Mouse (Mus musculus): ENCODE measurements around the gene Epha1. TPM values are rescaled to one million over a fixed set of nuclear protein-coding genes. Genes with fewer than 3 reads are reported as not detected.

Gene Epha1
- polyA plus RNA-seq (2012), result 0.02 TPM in 1 of 2 replicates, not detected in the other

- Histone ChIP-seq H3K36me3 (ENCODE audit: control insufficient read depth) (no peaks in the 10 kb centered on the region), H3K4me3 (replicated peaks) (peak within 1 kb of the TSS; percentile 48), H3K27me3 (ENCODE audit: control insufficient read depth) (peaks cover 11% of the 10 kb centered on the region), H3K4me1 (ENCODE audit: control insufficient read depth) (peaks cover 4% of the 10 kb centered on the region), H3K9me3 (ENCODE audit: control insufficient read depth, low read length) (no peaks in the 10 kb centered on the region)
- TF ChIP-seq TAL1 (IDR thresholded peaks at IDR 0.05; ENCODE audit: low read length), result no peak
- TF ChIP-seq GATA1 (IDR thresholded peaks at IDR 0.05; ENCODE audit: low read length), result no peak
These were observed at the start of gene Epha1 for GRCm38 (mm10) chr6:42372816-42373547. Epha1 (minus strand) TSS chr6:42373268.

- TF ChIP-seq TAL1 (IDR thresholded peaks at IDR 0.05; ENCODE audit: low read length), result no peak
- no peak for TF ChIP-seq GATA1 (IDR thresholded peaks at IDR 0.05; ENCODE audit: low read length)
- Histone ChIP-seq H3K27me3 (ENCODE audit: control insufficient read depth) (no peaks in the 10 kb centered on the region), H3K4me1 (ENCODE audit: control insufficient read depth) (no peaks in the 10 kb centered on the region), H3K36me3 (ENCODE audit: control insufficient read depth) (no peaks in the 10 kb centered on the region), H3K4me3 (replicated peaks) (no peak overlapping the region), H3K9me3 (ENCODE audit: control insufficient read depth, low read length) (no peaks in the 10 kb centered on the region)
These were observed 48.4 kb upstream of the Epha1 start for GRCm38 (mm10) chr6:42421439-42421838.

GRCm38 (mm10) chr6:42419443-42419842 lies 46.4 kb upstream of the Epha1 start:
- Histone ChIP-seq H3K4me1 (ENCODE audit: control insufficient read depth) (no peaks in the 10 kb centered on the region), H3K36me3 (ENCODE audit: control insufficient read depth) (no peaks in the 10 kb centered on the region), H3K27me3 (ENCODE audit: control insufficient read depth) (no peaks in the 10 kb centered on the region), H3K4me3 (replicated peaks) (no peak overlapping the region), H3K9me3 (ENCODE audit: control insufficient read depth, low read length) (no peaks in the 10 kb centered on the region)
- TF ChIP-seq TAL1 (IDR thresholded peaks at IDR 0.05; ENCODE audit: low read length), result no peak
- no peak for TF ChIP-seq GATA1 (IDR thresholded peaks at IDR 0.05; ENCODE audit: low read length)

GRCm38 (mm10) chr6:42405134-42405533 lies 32.1 kb upstream of the Epha1 start, which contains the start of gene Tas2r135:
Tas2r135 (plus strand) TSS chr6:42405434.
- Histone ChIP-seq H3K4me3 (replicated peaks) (no peak within 1 kb of the TSS), H3K27me3 (ENCODE audit: control insufficient read depth) (no peaks in the 10 kb centered on the region), H3K4me1 (ENCODE audit: control insufficient read depth) (no peaks in the 10 kb centered on the region), H3K9me3 (ENCODE audit: control insufficient read depth, low read length) (no peaks in the 10 kb centered on the region), H3K36me3 (ENCODE audit: control insufficient read depth) (no peaks in the 10 kb centered on the region)
- TF ChIP-seq GATA1 (IDR thresholded peaks at IDR 0.05; ENCODE audit: low read length) (no peak), TAL1 (IDR thresholded peaks at IDR 0.05; ENCODE audit: low read length) (no peak)

- no peak for TF ChIP-seq GATA1 (IDR thresholded peaks at IDR 0.05; ENCODE audit: low read length)
- no peak for TF ChIP-seq TAL1 (IDR thresholded peaks at IDR 0.05; ENCODE audit: low read length)
- H3K4me3 ChIP-seq (replicated peaks), result no peak within 1 kb of the TSS
- no peaks in the 10 kb centered on the region for H3K36me3 ChIP-seq (ENCODE audit: control insufficient read depth)
- no peaks in the 10 kb centered on the region for H3K9me3 ChIP-seq (ENCODE audit: control insufficient read depth, low read length)
- no peaks in the 10 kb centered on the region for H3K4me1 ChIP-seq (ENCODE audit: control insufficient read depth)
- no peaks in the 10 kb centered on the region for H3K27me3 ChIP-seq (ENCODE audit: control insufficient read depth)
These were observed 26.9 kb upstream of the Epha1 start, which contains the start of gene Tas2r143 for GRCm38 (mm10) chr6:42399938-42400337. Tas2r143 (plus strand) TSS chr6:42400238.

GRCm38 (mm10) chr6:42398998-42399397 lies 25.9 kb upstream of the Epha1 start:
- no peaks in the 10 kb centered on the region for H3K4me1 ChIP-seq (ENCODE audit: control insufficient read depth)
- H3K9me3 ChIP-seq (ENCODE audit: control insufficient read depth, low read length), result no peaks in the 10 kb centered on the region
- TF ChIP-seq GATA1 (IDR thresholded peaks at IDR 0.05; ENCODE audit: low read length) (no peak), TAL1 (IDR thresholded peaks at IDR 0.05; ENCODE audit: low read length) (no peak)
- no peaks in the 10 kb centered on the region for H3K27me3 ChIP-seq (ENCODE audit: control insufficient read depth)
- no peaks in the 10 kb centered on the region for H3K36me3 ChIP-seq (ENCODE audit: control insufficient read depth)
- H3K4me3 ChIP-seq (replicated peaks), result no peak overlapping the region

- Histone ChIP-seq H3K9me3 (ENCODE audit: control insufficient read depth, low read length) (no peaks in the 10 kb centered on the region), H3K4me3 (replicated peaks) (no peak overlapping the region), H3K27me3 (ENCODE audit: control insufficient read depth) (no peaks in the 10 kb centered on the region), H3K4me1 (ENCODE audit: control insufficient read depth) (no peaks in the 10 kb centered on the region), H3K36me3 (ENCODE audit: control insufficient read depth) (no peaks in the 10 kb centered on the region)
- TF ChIP-seq GATA1 (IDR thresholded peaks at IDR 0.05; ENCODE audit: low read length), result no peak
- no peak for TF ChIP-seq TAL1 (IDR thresholded peaks at IDR 0.05; ENCODE audit: low read length)
These were observed 25.2 kb upstream of the Epha1 start for GRCm38 (mm10) chr6:42398285-42398684.

- H3K4me1 ChIP-seq (ENCODE audit: control insufficient read depth), result no peaks in the 10 kb centered on the region
These were observed 24.1 kb upstream of the Epha1 start for GRCm38 (mm10) chr6:42397041-42397657.

GRCm38 (mm10) chr6:42395960-42396809 lies 23.1 kb upstream of the Epha1 start:
- TF ChIP-seq GATA1 (IDR thresholded peaks at IDR 0.05; ENCODE audit: low read length) (no peak), TAL1 (IDR thresholded peaks at IDR 0.05; ENCODE audit: low read length) (no peak)

More at GRCm38 (mm10) chr6:42397041-42397657, 24.1 kb upstream of the Epha1 start:
- Histone ChIP-seq H3K27me3 (ENCODE audit: control insufficient read depth) (no peaks in the 10 kb centered on the region), H3K4me3 (replicated peaks) (no peak overlapping the region), H3K9me3 (ENCODE audit: control insufficient read depth, low read length) (no peaks in the 10 kb centered on the region), H3K36me3 (ENCODE audit: control insufficient read depth) (no peaks in the 10 kb centered on the region)
- TF ChIP-seq TAL1 (IDR thresholded peaks at IDR 0.05; ENCODE audit: low read length) (no peak), GATA1 (IDR thresholded peaks at IDR 0.05; ENCODE audit: low read length) (no peak)

More at GRCm38 (mm10) chr6:42395960-42396809, 23.1 kb upstream of the Epha1 start:
- no peaks in the 10 kb centered on the region for H3K4me1 ChIP-seq (ENCODE audit: control insufficient read depth)
- H3K4me3 ChIP-seq (replicated peaks), result no peak overlapping the region
- H3K9me3 ChIP-seq (ENCODE audit: control insufficient read depth, low read length), result no peaks in the 10 kb centered on the region
- H3K27me3 ChIP-seq (ENCODE audit: control insufficient read depth), result no peaks in the 10 kb centered on the region
- H3K36me3 ChIP-seq (ENCODE audit: control insufficient read depth), result no peaks in the 10 kb centered on the region
